In genomic region chr9:80277770-80278169, GRCm38 (mm10) we compare ENCODE assay signal across 24 mouse cellular contexts.
"Had no signal": no experiment of that assay in that cellular context is flagged by ENCODE, and none has a peak within 500 bp of the region (broad histone marks: within the 10 kb centered on the region; RNA-seq: fewer than 3 reads in every experiment).

No protein-coding gene starts in this region.

- ATAC-seq: forebrain, postnatal 0 days; inflammation-experienced regulatory T-cells, adult 6 months; intestine, embryonic 15.5 days; intestine, postnatal 0 days had no signal

- H3K36me3 ChIP-seq: hindbrain, embryonic 10.5 days; hindbrain, embryonic 12.5 days; limb, embryonic 10.5 days; limb, embryonic 12.5 days had no signal

- H3K4me3 ChIP-seq: heart, adult 2 months; heart, embryonic 13.5 days; heart, embryonic 15.5 days; hindbrain, embryonic 10.5 days; hindbrain, embryonic 12.5 days; intestine, embryonic 15.5 days; layer of hippocampus, adult 2 months; left cerebral cortex, adult 2 months; limb, embryonic 10.5 days; limb, embryonic 12.5 days had no signal

- H3K4me1 ChIP-seq: heart, embryonic 15.5 days; hindbrain, embryonic 12.5 days; intestine, embryonic 15.5 days; limb, embryonic 12.5 days had no signal

- DNase-seq: forebrain, postnatal 0 days; gastrocnemius, postnatal 14 days; gastrocnemius, postnatal 36 days; heart, adult 11 months; heart, adult 2 months; heart, postnatal 4 days; kidney, adult 18-20 months; kidney, adult 8-10 months; kidney, postnatal 10 days; kidney, postnatal 25 days; kidney, postnatal 4 days had no signal

- H3K27ac ChIP-seq: heart, adult 2 months; heart, embryonic 13.5 days; heart, embryonic 15.5 days; hindbrain, embryonic 10.5 days; hindbrain, embryonic 12.5 days; hindbrain, embryonic 14.5 days; intestine, embryonic 15.5 days; layer of hippocampus, adult 2 months; left cerebral cortex, adult 2 months; limb, embryonic 10.5 days; limb, embryonic 12.5 days had no signal

- H3K9me3 ChIP-seq: heart, embryonic 13.5 days; heart, embryonic 15.5 days; hindbrain, embryonic 10.5 days; hindbrain, embryonic 12.5 days; intestine, embryonic 15.5 days; limb, embryonic 10.5 days; limb, embryonic 12.5 days had no signal

- H3K9ac ChIP-seq: forebrain, postnatal 0 days; heart, embryonic 13.5 days; heart, embryonic 15.5 days; hindbrain, embryonic 12.5 days; hindbrain, embryonic 14.5 days; intestine, embryonic 15.5 days; limb, embryonic 12.5 days had no signal

- H3K4me2 ChIP-seq: heart, embryonic 11.5 days; heart, embryonic 13.5 days; heart, embryonic 15.5 days; hindbrain, embryonic 12.5 days; hindbrain, embryonic 14.5 days; intestine, embryonic 15.5 days; limb, embryonic 12.5 days had no signal

- H3K27me3 ChIP-seq: heart, embryonic 13.5 days; heart, embryonic 15.5 days; hindbrain, embryonic 12.5 days; intestine, embryonic 15.5 days; limb, embryonic 12.5 days had no signal
